Mouse (Mus musculus) bone marrow, adult 2 months (tissue): ENCODE measurements around the gene Kalrn. TPM values are rescaled to one million over a fixed set of nuclear protein-coding genes. Genes with fewer than 3 reads are reported as not detected.

Experiments used
- H3K27ac ChIP-seq: fragments of 200-500 bp; 2 replicates; pipeline ENCODE4 v1.5.1; 2012; ENCODE audit warnings: low read depth, mild to moderate bottlenecking, control low read depth, inconsistent platforms, low read length; ENCODE audit not compliant: control insufficient read depth, poor library complexity, insufficient read depth
- H3K4me1 ChIP-seq: fragments of 200-500 bp; 2 replicates; pipeline ENCODE4 v1.6.1; 2011; ENCODE audit warnings: low read length; ENCODE audit not compliant: control insufficient read depth, insufficient read depth
- H3K4me3 ChIP-seq: fragments of 200-500 bp; replicated peaks from 2 replicates; pipeline ENCODE3; 2011; ENCODE audit warnings: mild to moderate bottlenecking, low read depth, low read length, control low read depth; ENCODE audit not compliant: control insufficient read depth
- CTCF ChIP-seq: fragments of 200-500 bp; IDR thresholded peaks from 2 replicates; pipeline ENCODE4 v1.5.1; 2011; ENCODE audit warnings: low read length, control low read depth; ENCODE audit not compliant: control insufficient read depth, insufficient read depth
- POLR2A ChIP-seq: fragments of 200-500 bp; IDR thresholded peaks from 2 replicates; pipeline ENCODE4 v1.6.1; 2011; ENCODE audit warnings: low read depth, mild to moderate bottlenecking, control low read depth, low read length, borderline replicate concordance; ENCODE audit not compliant: control insufficient read depth
- WGBS: fragments of 180-500 bp; shearing (Covaris S2); methylation state at CpG from one replicate; pipeline ENCODE4 v1.1.7; 2018; 5-methylcytosine and 5-hydroxymethylcytosine counted together
- polyA plus RNA-seq: library from polyadenylated mRNA; stranded (reverse); fragments of >200 nt; gene quantifications from 2 replicates; pipeline ENCODE4 v1.2.4, GENCODE M21; 2011; ENCODE audit warnings: low replicate concordance; ENCODE audit not compliant: missing spikeins, insufficient read depth, insufficient read length

The Kalrn gene
- polyA plus RNA-seq, 1 experiment, result 72.1 TPM

DNA sequence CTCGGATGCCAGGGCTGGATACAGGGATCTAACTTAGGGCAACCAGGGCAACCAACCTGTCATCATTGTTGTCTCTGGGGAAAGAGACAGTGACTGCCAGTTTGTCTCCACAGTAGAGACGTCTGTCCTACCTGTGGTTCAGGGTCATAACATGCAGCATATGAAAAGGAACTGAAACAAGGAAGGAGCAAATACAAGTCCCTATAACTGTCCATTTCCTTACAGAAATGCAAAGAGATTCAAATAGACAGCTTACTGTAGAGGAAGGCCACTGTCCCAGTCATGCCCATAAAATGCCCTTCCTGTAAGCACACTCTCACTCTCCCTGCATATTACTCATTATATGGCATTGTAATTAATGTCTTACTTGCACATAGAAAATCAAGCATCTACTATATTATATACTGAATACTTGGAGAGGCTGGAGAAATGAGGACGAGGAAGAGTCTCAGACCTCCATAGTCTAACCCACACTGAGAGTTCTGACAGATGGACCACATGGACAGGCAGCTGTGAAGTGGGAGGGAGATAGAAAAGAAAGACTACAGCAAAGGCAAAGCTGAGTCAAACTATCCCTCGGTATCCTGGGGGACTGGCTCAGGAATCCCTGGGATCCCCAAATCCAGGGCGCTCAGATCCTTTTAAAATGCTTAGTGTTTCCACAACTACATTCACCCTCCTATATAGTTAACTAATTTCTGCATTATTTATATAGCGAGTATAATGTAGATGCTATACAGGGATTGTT lies 530.1 kb downstream of the Kalrn start:
- 77% methylated on average over 6 of the region's 6 CpGs for WGBS
- TF ChIP-seq POLR2A (no peak), CTCF (no peak)
- H3K4me3 ChIP-seq, result no peak overlapping the region
- H3K4me1 ChIP-seq, result peaks cover 3% of the 10 kb centered on the region; the same call in 1 of the 2 replicates
- H3K27ac ChIP-seq, result no peak overlapping the region

DNA sequence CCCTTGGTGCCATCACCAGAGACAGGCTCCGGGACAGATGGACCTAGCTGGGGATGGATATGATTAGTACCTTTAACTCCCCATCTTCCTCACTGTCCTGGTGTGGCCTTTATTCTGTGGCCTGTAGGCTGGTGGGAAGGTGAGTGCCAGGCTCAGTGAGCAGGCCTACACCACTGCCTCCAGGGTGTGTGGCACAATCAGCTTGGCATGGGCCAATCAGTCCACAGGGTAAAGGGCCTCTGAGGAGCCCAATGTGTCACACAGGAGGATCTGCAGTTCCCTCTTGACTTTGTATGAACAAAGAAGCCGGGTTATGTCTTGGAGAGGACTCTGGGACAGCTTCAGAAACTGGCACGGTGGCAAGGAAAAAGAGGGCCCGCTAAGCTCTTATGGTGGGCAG lies 530.7 kb downstream of the Kalrn start:
- Histone ChIP-seq H3K4me1 (peaks cover 6% of the 10 kb centered on the region; the same call in 1 of the 2 replicates), H3K4me3 (no peak overlapping the region), H3K27ac (no peak overlapping the region)
- WGBS, result 89% methylated on average over 4 of the region's 4 CpGs
- TF ChIP-seq CTCF, result no peak
- no peak for TF ChIP-seq POLR2A

DNA sequence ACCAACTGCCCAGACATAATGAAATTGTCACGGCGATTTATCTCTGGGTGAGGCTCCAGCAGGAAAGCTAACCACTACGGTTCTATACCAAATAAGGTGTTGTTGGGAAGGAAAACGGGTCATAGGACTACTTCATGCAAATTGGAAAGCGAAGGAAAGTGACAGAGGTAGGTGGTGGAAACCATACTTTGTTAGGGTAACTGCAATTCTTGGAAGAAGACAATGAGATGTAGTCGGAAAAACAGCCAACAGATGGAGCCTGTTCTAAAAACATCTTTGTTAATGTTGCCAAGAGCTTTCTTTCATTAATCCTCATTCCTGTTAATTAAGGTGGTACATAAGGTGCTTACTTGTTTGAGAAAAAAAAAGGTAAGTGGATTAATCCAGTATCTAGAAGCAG lies 533.1 kb downstream of the Kalrn start:
- WGBS, result 77% methylated on average over 6 of the region's 6 CpGs
- no peak for TF ChIP-seq CTCF
- no peak for TF ChIP-seq POLR2A
- Histone ChIP-seq H3K27ac (no peak overlapping the region), H3K4me1 (peaks cover 6% of the 10 kb centered on the region; the same call in 1 of the 2 replicates), H3K4me3 (no peak overlapping the region)

DNA sequence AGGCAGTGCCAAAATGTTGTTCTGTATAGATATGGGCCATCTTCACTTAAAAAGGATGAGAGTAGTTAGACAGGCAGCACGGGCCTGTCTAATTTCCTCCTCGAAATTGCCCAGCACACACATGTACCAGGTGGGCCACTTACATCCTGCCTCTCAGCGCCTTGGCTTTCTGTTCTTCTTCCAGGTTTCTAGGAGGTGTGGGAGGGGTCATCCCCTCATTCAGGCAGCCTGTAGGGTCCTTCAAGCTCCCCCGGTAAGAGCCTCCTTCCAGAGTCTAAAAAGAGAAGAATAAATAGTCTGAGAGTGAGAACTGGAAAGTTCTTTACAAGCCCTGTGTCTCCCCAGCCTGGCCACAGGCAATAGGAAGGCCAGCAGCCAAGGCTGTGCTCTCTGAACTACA lies 533.6 kb downstream of the Kalrn start:
- 63% methylated on average over 4 of the region's 4 CpGs for WGBS
- TF ChIP-seq POLR2A, result no peak
- Histone ChIP-seq H3K4me1 (peaks cover 6% of the 10 kb centered on the region; the same call in 1 of the 2 replicates), H3K27ac (no peak overlapping the region), H3K4me3 (no peak overlapping the region)

DNA sequence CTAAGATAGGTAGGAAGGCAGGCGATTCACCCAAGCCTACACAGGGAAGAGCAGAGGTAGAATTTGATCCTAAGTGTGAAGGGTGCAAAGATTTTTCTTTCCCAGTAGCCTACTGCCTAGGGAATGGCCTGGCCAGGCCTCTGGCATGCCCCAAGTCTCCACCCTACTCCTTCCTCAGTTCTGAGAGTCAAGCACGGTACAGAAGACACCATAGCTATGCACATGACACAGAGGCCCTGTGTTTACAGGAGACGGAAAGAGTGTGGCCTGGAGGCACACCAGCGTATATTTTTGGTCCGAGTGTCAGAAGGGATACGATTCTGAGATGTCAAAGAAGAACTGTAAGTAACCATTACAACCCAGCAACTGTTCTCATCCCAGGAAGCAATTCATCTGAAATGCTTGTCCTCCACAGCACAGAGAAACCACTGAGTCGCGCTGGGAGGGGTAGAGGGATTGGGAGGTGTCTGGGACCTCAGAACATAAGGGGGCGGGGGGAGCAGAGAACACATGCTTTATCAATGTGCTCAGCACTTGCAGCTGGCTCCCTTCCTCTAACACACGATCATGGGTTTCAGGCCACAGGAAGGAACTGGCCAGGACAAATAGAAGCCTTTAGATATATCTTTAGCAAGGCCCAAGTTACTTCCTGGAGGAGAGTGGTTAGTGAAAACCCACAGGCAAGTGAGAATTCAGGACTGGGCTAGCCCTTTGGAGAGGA lies 536.8 kb downstream of the Kalrn start:
- WGBS, result 24% methylated on average over 10 of the region's 10 CpGs
- Histone ChIP-seq H3K27ac (0 out of 2 replicates have a peak overlapping the region, but pooled peaks have one; percentile 9), H3K4me3 (no peak overlapping the region), H3K4me1 (peaks cover 3% of the 10 kb centered on the region; the same call in 1 of the 2 replicates)
- TF ChIP-seq CTCF (no peak), POLR2A (no peak)

DNA sequence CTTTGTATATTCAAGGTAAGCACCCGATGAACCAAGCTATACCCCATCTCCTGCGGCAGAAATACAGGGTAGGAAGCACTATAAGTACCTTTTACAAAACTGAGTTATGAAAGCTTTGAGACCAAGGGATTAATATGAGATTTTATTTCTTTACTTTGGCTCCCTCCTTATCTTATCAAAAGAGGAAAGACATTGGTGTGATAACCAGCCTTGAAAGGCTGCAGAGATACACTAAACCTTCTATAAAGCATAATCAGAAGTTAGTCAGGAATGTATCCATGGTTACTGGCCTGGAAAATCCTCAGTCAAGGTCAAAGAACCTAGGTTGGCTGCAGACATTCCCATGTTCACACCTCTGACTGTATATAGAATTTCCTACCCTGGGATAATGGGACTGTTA lies 537.6 kb downstream of the Kalrn start:
- TF ChIP-seq CTCF (no peak), POLR2A (no peak)
- no peak overlapping the region for H3K27ac ChIP-seq
- no peak overlapping the region for H3K4me3 ChIP-seq
- 95% methylated on average over 2 of the region's 2 CpGs for WGBS
- H3K4me1 ChIP-seq, result peaks cover 3% of the 10 kb centered on the region; the same call in 1 of the 2 replicates

DNA sequence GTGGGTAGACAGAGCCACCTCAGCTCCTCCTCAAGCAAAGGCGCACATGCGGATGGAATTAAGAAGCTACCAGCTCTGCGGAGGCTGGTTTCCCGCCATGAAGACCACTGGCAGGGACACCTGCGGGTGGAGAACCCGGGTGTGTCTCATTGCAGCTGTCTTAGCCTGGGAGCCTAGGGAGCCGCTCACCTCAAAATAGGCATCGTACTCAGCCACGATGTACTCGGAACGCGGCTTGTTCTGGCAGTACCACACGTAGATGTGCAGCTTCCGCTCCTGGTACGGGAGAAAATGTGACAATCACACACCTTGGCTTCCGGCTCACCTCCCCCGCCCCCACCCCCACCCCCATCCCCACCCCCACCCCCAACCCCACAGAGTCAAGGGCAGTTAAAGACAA lies 539.1 kb downstream of the Kalrn start:
- Histone ChIP-seq H3K4me3 (no peak overlapping the region), H3K4me1 (peaks cover 3% of the 10 kb centered on the region; the same call in 1 of the 2 replicates), H3K27ac (no peak overlapping the region)
- TF ChIP-seq POLR2A, result no peak
- TF ChIP-seq CTCF, result no peak
- WGBS, result 93% methylated on average over 17 of the region's 17 CpGs

DNA sequence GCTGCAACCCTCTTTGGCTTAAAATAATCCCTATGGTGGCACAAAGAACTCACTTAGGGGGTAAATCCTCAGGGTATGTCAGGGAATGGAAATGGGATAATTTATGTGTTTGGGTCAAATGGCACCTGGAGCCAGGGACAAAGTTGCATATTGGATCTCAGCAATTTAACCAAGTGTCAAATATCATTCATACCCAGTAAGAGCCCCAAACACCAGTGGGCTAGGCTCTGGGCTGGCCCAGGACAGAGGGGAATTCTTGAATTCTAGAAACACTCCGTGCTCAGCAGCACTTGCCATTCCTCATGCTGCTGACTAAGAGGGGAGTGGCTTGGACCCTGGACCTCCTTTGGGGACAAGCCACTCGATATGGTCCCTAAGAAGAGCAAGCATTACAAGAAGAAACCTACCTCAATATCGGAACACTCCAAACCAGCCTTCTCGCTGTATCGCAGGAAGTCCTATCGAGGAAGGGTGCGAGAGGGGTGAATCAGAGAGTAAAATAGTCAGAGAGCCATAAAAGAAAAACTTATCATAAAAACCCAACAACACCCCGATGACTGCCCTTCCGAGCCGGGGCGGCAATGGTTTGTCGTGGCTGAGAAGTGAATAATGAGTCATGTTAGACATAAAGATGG lies 541.2 kb downstream of the Kalrn start:
- no peaks in the 10 kb centered on the region; the same call in 1 of the 2 replicates for H3K4me1 ChIP-seq
- WGBS, result 83% methylated on average over 12 of the region's 12 CpGs
- H3K4me3 ChIP-seq, result no peak overlapping the region
- TF ChIP-seq POLR2A, result no peak
- no peak for TF ChIP-seq CTCF
- no peak overlapping the region for H3K27ac ChIP-seq
